Mouse (Mus musculus) megakaryocyte, embryonic 14.5 days (primary cell): ENCODE data around the gene Prpf39. TPM values are rescaled to one million over a fixed set of nuclear protein-coding genes. Genes with fewer than 3 reads are reported as not detected.

Experiments used
- H3K27me3 ChIP-seq: replicated peaks from 2 replicates; pipeline ENCODE3; 2012; ENCODE audit warnings: inconsistent platforms
- H3K36me3 ChIP-seq: replicated peaks from 2 replicates; pipeline ENCODE3; 2012; ENCODE audit warnings: low read length, inconsistent platforms, mixed read lengths
- H3K4me1 ChIP-seq: 2 replicates; pipeline ENCODE4 v1.6.1; 2012; ENCODE audit warnings: inconsistent platforms
- H3K4me3 ChIP-seq: replicated peaks from 2 replicates; pipeline ENCODE3; 2012; ENCODE audit warnings: moderate library complexity, mild to moderate bottlenecking, inconsistent platforms
- H3K9me3 ChIP-seq: 2 replicates; pipeline ENCODE4 v1.6.1; 2012; ENCODE audit warnings: inconsistent platforms
- FLI1 ChIP-seq: IDR thresholded peaks from 2 replicates; pipeline ENCODE4 v1.6.1; 2012; ENCODE audit warnings: low read length, inconsistent platforms, mixed read lengths
- GATA1 ChIP-seq: IDR thresholded peaks from 3 replicates; pipeline ENCODE4 v1.6.1; 2012; ENCODE audit warnings: mixed read lengths, low read length, inconsistent platforms, borderline replicate concordance
- polyA plus RNA-seq: library from polyadenylated mRNA; stranded (reverse); fragments of >175 nt; gene quantifications from 2 replicates; pipeline ENCODE4 v1.2.3, GENCODE M21; 2012; ENCODE audit warnings: low replicate concordance; ENCODE audit not compliant: insufficient read depth

The Prpf39 gene
- polyA plus RNA-seq, 1 experiment: 1.3 TPM

GRCm38 (mm10) chr12:65066234-65066633 is 30.1 kb downstream of the Prpf39 start:
- Histone ChIP-seq H3K4me1 (peaks cover 8% of the 10 kb centered on the region; the same call in 1 of the 2 replicates), H3K9me3 (no peaks in the 10 kb centered on the region), H3K27me3 (no peaks in the 10 kb centered on the region), H3K36me3 (peaks cover 79% of the 10 kb centered on the region), H3K4me3 (no peak overlapping the region)
- TF ChIP-seq FLI1: no peak
- TF ChIP-seq GATA1: no peak

- TF ChIP-seq GATA1 (no peak), FLI1 (no peak)
- no peak overlapping the region for H3K4me3 ChIP-seq
- H3K9me3 ChIP-seq: no peaks in the 10 kb centered on the region
- peaks cover 64% of the 10 kb centered on the region for H3K36me3 ChIP-seq
- H3K27me3 ChIP-seq: no peaks in the 10 kb centered on the region
- H3K4me1 ChIP-seq: peaks cover 16% of the 10 kb centered on the region; the same call in 1 of the 2 replicates
Observed at GRCm38 (mm10) chr12:65068409-65068808, 32.3 kb downstream of the Prpf39 start.

DNA sequence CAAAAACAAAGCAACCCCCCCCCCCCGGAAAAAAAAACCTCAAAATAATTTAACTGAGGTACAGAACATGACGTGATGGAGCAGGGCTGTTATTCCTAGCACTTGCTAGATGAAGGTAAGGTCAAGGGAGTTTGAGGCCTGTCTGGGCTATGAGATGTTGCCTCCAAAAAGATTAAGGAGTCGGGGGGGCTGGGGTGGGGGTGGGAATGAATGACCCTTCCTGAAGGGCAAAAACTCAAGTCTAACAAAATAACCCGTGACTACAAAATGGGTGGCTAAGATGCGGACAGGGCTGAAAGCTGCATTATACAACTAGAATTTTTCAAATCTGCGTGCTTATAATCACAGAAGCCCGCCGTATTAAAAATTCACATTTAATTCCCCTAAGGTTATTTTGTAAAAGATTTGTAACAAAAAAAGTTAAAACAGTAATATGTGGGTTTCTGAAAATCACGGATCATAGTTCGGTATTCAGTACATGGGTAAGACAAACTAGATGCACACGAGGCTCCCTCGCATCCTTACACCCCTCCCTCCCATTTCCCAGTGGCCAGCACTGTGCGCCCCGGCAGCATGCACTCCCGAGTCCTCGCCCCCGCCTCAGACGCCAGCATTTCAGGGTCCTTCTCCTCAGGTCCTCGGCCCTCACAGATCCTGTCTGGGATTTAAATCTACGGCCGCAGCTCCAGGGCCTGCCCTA is 36.9 kb downstream of the Prpf39 start:
- Histone ChIP-seq H3K4me3 (peak overlapping the region; percentile 98), H3K9me3 (no peaks in the 10 kb centered on the region), H3K27me3 (no peaks in the 10 kb centered on the region), H3K4me1 (peaks cover 39% of the 10 kb centered on the region), H3K36me3 (peaks cover 22% of the 10 kb centered on the region)
- no peak for TF ChIP-seq GATA1

DNA sequence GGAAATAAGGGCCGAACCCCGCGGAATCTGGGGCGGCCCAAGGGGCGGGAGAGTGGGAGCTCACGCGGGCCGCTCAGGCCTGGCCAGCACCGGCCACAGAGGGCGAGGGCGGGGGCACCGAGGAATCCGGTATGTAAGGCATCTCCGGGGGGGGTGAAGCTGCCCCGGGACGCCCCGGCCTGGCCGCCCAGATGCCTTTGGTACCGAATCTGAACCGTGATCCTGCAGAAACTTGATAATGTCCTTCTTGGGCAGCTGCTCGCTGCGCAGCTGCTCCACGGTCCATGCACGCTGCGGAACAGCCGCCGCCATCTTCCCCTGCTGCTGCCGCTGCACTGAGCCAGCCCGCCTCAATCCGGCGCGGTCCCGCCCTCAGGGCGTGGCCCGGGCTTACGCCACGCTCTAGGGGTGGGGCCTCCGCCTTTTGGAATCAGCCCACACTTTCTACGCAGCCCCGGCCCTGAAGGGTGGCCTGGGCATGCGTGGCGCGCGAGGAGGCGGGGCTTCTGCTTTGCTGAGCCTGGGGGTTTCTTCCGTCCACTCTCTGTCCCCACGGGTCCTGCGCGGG is 37.6 kb downstream of the Prpf39 start, which contains the start of gene Fkbp3:
Gene Fkbp3 (minus strand): TSS at position 397 of the 568 bp plus-strand sequence.
- Histone ChIP-seq H3K36me3 (peaks cover 18% of the 10 kb centered on the region), H3K4me1 (peaks cover 39% of the 10 kb centered on the region), H3K4me3 (peak within 1 kb of the TSS; percentile 98), H3K27me3 (no peaks in the 10 kb centered on the region), H3K9me3 (no peaks in the 10 kb centered on the region)
- TF ChIP-seq GATA1 (no peak), FLI1 (no peak)

DNA sequence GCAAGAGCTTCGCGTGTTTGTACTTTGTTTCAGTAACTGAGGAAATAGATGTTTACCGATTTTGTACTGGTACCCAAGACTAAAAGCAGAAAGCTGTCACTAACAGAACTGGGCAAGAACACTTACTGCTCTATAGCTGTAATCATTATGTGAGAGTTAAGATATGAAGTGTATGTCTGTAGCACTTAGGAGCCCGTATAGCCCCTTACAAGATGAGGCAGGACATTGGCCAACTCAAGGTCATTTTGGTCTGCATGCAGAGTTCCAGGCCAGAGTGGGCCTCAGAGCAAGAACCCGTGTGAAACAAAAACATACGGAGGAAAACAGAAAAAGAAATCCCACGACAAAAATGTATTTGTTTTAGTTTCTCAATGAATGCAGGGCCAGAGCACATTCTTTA is 38.5 kb downstream of the Prpf39 start:
- H3K36me3 ChIP-seq: peaks cover 14% of the 10 kb centered on the region
- TF ChIP-seq FLI1 (no peak), GATA1 (no peak)
- peaks cover 39% of the 10 kb centered on the region for H3K4me1 ChIP-seq
- no peaks in the 10 kb centered on the region for H3K9me3 ChIP-seq
- H3K4me3 ChIP-seq: peak overlapping the region; percentile 98
- H3K27me3 ChIP-seq: no peaks in the 10 kb centered on the region

DNA sequence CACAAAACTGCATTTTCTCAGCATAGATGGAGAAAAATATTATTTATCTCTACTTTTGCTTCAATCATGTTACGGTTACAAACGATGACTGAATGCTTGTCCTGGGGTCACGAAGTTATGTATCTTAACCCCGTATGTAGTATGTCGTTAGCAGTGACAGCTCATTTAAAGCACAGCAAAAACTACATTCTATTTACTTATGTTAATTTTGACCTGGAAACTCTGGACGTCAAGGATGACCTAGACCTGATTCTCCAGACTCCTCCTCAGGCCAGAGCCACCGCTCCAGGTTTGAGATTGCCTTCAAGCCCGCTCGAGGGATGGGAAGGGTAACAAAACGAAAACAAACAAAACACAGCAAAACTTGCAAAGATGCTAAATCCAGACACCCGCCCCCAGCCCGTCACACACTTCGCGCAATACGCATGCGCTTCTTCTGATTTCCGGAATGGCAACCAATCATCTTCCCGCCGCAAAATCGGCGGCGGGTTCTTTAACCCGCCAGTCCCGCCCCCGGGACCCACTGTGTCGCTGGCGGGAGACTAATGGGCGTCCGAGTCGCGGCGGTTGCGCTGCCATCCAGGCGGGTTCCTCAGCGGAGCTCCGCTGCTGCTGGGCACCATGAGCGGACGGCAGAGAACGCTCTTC is 39.1 kb downstream of the Prpf39 start, which contains the start of gene Fancm:
Gene Fancm (plus strand): TSS at position 519 of the 648 bp plus-strand sequence.
- Histone ChIP-seq H3K4me3 (peak within 1 kb of the TSS; percentile 98), H3K36me3 (peaks cover 13% of the 10 kb centered on the region), H3K9me3 (no peaks in the 10 kb centered on the region), H3K27me3 (no peaks in the 10 kb centered on the region), H3K4me1 (peaks cover 39% of the 10 kb centered on the region)
- TF ChIP-seq GATA1 (no peak), FLI1 (peak; percentile 23; the same call in 1 of the 2 replicates)

- TF ChIP-seq FLI1 (no peak), GATA1 (no peak)
- Histone ChIP-seq H3K9me3 (no peaks in the 10 kb centered on the region), H3K4me3 (peak overlapping the region; percentile 98), H3K4me1 (peaks cover 39% of the 10 kb centered on the region), H3K27me3 (no peaks in the 10 kb centered on the region), H3K36me3 (peaks cover 15% of the 10 kb centered on the region)
Observed at GRCm38 (mm10) chr12:65075733-65076310, 39.7 kb downstream of the Prpf39 start.

GRCm38 (mm10) chr12:65076906-65077305 is 40.8 kb downstream of the Prpf39 start:
- H3K27me3 ChIP-seq: no peaks in the 10 kb centered on the region
- peaks cover 11% of the 10 kb centered on the region for H3K36me3 ChIP-seq
- no peak for TF ChIP-seq GATA1
- no peak for TF ChIP-seq FLI1
- H3K4me1 ChIP-seq: peaks cover 35% of the 10 kb centered on the region
- H3K4me3 ChIP-seq: peak overlapping the region; percentile 59
- H3K9me3 ChIP-seq: no peaks in the 10 kb centered on the region

- Histone ChIP-seq H3K4me3 (no peak overlapping the region), H3K9me3 (no peaks in the 10 kb centered on the region), H3K4me1 (peaks cover 12% of the 10 kb centered on the region), H3K27me3 (no peaks in the 10 kb centered on the region), H3K36me3 (peaks cover 62% of the 10 kb centered on the region)
- no peak for TF ChIP-seq GATA1
- TF ChIP-seq FLI1: no peak
Observed at GRCm38 (mm10) chr12:65108746-65109145, 72.6 kb downstream of the Prpf39 start.
